Mouse (Mus musculus): ENCODE results near the gene Ppp1r9a. TPM values are rescaled to one million over a fixed set of nuclear protein-coding genes. Genes with fewer than 3 reads are reported as not detected.

The Ppp1r9a gene
- polyA plus RNA-seq (2012; fragmentation: generic; extraction: Trizol): 0.13 TPM

DNA sequence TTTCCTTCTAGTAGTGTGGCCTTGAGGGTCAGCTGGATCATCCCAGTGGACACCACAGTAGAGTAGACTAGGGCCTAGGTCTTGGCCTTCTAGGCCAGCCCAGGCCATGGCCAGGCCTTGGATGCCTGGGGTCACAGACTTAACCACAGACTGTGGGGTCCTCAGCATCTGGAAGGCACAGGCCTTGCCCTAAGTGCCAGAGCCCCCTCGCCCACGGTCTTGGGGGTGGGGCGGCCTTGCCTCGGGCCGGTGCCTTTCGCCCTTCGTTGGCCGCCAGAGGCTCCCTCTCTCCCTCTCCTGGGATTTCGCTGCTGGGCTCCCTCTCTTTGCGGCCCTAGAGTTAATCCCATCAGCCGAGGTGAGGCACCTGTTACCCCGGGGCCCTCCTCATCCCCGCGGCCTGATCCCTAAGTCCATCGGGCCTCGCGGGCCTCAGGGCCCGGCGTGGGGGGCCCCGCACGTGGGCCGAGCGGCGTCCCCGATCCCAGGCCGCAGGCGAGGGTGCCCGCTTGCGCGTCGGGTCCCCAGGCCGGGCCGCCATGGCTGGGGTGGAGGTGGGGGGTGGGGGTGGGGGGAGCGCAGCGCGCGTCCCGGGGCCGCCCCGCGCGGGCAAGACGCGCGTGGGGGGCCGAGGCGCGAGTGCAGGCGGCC, at the start of gene Ppp1r9a:
TSS of gene Ppp1r9a (plus strand) at position 244 of the 651 bp plus-strand sequence.
- H3K4me2 ChIP-seq (ENCODE audit: low read depth): no peak within 1 kb of the TSS
- no peak for TF ChIP-seq POLR2AphosphoS2 (IDR thresholded peaks at IDR 0.05; ENCODE audit: insufficient read length, low read depth)
- TF ChIP-seq SRF (IDR thresholded peaks at IDR 0.05; ENCODE audit: control insufficient read depth, insufficient read length, low read depth): no peak
- TF ChIP-seq E2F4 (IDR thresholded peaks at IDR 0.05; ENCODE audit: insufficient read depth): no peak
- no peak for TF ChIP-seq REST (IDR thresholded peaks at IDR 0.05; ENCODE audit: insufficient read depth, insufficient read length)
- no peak for TF ChIP-seq MAX (IDR thresholded peaks at IDR 0.05; ENCODE audit: low read depth)
- TF ChIP-seq POLR2A (IDR thresholded peaks at IDR 0.05; ENCODE audit: insufficient read length, low read depth): no peak
- TF ChIP-seq TCF3 (IDR thresholded peaks at IDR 0.05; ENCODE audit: insufficient read length, low read depth): no peak
- TF ChIP-seq MYOG (IDR thresholded peaks at IDR 0.05; ENCODE audit: control insufficient read depth in 1 of 3, insufficient read depth in 1 of 3, insufficient read length in 2 of 3, low read depth in 2 of 3): no peak
- no peak for TF ChIP-seq USF1 (IDR thresholded peaks at IDR 0.05; ENCODE audit: low read depth)
- TF ChIP-seq TCF12 (IDR thresholded peaks at IDR 0.05; ENCODE audit: insufficient read depth, poor library complexity, severe bottlenecking): no peak
- TF ChIP-seq MYOD1 (IDR thresholded peaks at IDR 0.05; ENCODE audit: control insufficient read depth in 1 of 3, insufficient read length in 2 of 3, low read depth in 2 of 3): no peak
- no peak for TF ChIP-seq CEBPB (IDR thresholded peaks at IDR 0.05; ENCODE audit: insufficient read depth, poor library complexity, severe bottlenecking)
- no peaks in the 10 kb centered on the region for H3K36me3 ChIP-seq (ENCODE audit: control insufficient read depth, insufficient read depth)
- H3K4me3 ChIP-seq: no peak within 1 kb of the TSS
- no peak within 1 kb of the TSS for H3ac ChIP-seq (ENCODE audit: control insufficient read depth, insufficient read length)
- H3K27me3 ChIP-seq (ENCODE audit: control insufficient read depth, insufficient read depth, insufficient read length): peaks cover 8% of the 10 kb centered on the region
- H3K79me2 ChIP-seq (ENCODE audit: control insufficient read depth, insufficient read depth): no peaks in the 10 kb centered on the region

DNA sequence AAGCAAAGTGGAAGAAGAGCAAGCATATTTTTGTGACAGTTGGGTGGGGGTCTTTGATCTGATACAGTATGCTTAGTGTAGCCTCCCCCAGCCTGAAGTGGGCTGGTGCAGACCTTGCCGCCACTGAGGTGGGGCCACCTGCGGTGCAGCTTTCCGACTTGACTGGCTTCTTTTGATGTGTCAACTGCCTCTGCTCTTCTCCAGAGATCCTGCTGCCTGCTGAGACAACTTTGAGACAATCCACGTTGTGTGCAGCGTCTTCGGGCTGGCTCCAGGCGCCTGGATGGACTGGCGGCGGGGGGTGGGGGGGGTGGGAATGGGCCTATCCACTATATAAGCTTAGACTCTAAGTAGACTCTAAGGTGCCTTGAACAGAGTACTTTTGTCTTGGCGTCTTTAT, 47.5 kb upstream of the Ppp1r9a start:
- Histone ChIP-seq H3K4me3 (no peak overlapping the region), H3K4me2 (ENCODE audit: low read depth) (no peak overlapping the region), H3ac (ENCODE audit: control insufficient read depth, insufficient read length) (no peak overlapping the region), H3K36me3 (ENCODE audit: control insufficient read depth, insufficient read depth) (no peaks in the 10 kb centered on the region), H3K27me3 (ENCODE audit: control insufficient read depth, insufficient read depth, insufficient read length) (no peaks in the 10 kb centered on the region), H3K79me2 (ENCODE audit: control insufficient read depth, insufficient read depth) (no peaks in the 10 kb centered on the region)
- no peak for TF ChIP-seq USF1 (IDR thresholded peaks at IDR 0.05; ENCODE audit: low read depth)

DNA sequence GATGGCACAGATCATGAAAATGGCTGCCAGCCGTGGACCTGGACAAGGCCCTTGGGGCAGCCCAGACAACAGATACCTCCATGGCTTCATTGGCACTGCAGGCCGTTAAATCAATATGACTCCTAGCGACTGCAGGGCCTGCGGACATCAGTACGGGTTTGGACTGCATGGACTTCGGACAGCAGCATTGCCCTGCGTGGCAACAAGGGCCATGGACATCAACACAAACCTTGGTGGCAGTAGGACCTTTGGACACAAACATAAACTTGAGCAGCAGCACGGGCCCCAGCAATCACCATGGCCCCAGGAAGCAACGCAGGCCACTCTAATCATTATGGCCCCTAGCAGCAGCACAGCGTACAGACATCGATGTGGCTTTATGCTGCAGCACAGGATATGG, 45.8 kb upstream of the Ppp1r9a start:
- Histone ChIP-seq H3K36me3 (ENCODE audit: control insufficient read depth, insufficient read depth) (no peaks in the 10 kb centered on the region), H3K79me2 (ENCODE audit: control insufficient read depth, insufficient read depth) (no peaks in the 10 kb centered on the region), H3K27me3 (ENCODE audit: control insufficient read depth, insufficient read depth, insufficient read length) (no peaks in the 10 kb centered on the region), H3K4me3 (no peak overlapping the region), H3ac (ENCODE audit: control insufficient read depth, insufficient read length) (no peak overlapping the region), H3K4me2 (ENCODE audit: low read depth) (no peak overlapping the region)
- TF ChIP-seq USF1 (IDR thresholded peaks at IDR 0.05; ENCODE audit: low read depth): no peak
- no peak for TF ChIP-seq SRF (IDR thresholded peaks at IDR 0.05; ENCODE audit: control insufficient read depth, insufficient read length, low read depth)
- TF ChIP-seq REST (IDR thresholded peaks at IDR 0.05; ENCODE audit: insufficient read depth, insufficient read length): no peak
- no peak for TF ChIP-seq POLR2AphosphoS2 (IDR thresholded peaks at IDR 0.05; ENCODE audit: insufficient read length, low read depth)
- no peak for TF ChIP-seq E2F4 (IDR thresholded peaks at IDR 0.05; ENCODE audit: insufficient read depth)
- no peak for TF ChIP-seq TCF12 (IDR thresholded peaks at IDR 0.05; ENCODE audit: insufficient read depth, poor library complexity, severe bottlenecking)
- TF ChIP-seq POLR2A (IDR thresholded peaks at IDR 0.05; ENCODE audit: insufficient read length, low read depth): no peak
- no peak for TF ChIP-seq CEBPB (IDR thresholded peaks at IDR 0.05; ENCODE audit: insufficient read depth, poor library complexity, severe bottlenecking)
- no peak for TF ChIP-seq TCF3 (IDR thresholded peaks at IDR 0.05; ENCODE audit: insufficient read length, low read depth)
- TF ChIP-seq MYOG (IDR thresholded peaks at IDR 0.05; ENCODE audit: control insufficient read depth in 1 of 3, insufficient read depth in 1 of 3, insufficient read length in 2 of 3, low read depth in 2 of 3): no peak
- TF ChIP-seq MAX (IDR thresholded peaks at IDR 0.05; ENCODE audit: low read depth): no peak

DNA sequence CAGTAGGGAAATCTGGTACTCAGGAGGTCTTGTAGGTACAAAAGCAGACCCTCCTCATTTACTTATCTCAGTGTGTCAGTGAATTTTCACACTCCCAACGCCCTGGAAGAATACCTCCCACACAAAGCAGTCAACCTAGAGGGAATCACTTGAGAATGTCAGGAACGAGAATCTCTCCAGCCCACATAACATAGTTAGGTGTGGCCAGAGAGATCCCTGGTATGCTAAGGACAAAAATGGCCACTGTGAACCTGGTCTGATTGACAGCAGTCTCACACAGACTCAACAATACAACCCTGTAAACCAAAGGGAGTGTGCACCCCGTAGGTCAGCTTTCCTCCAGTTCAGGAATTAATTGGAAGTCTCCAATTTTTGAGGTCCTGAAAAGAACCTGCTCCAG, 18.4 kb upstream of the Ppp1r9a start:
- TF ChIP-seq USF1 (IDR thresholded peaks at IDR 0.05; ENCODE audit: low read depth) (no peak), MYOD1 (IDR thresholded peaks at IDR 0.05; ENCODE audit: control insufficient read depth in 1 of 3, insufficient read length in 2 of 3, low read depth in 2 of 3) (no peak), POLR2A (IDR thresholded peaks at IDR 0.05; ENCODE audit: insufficient read length, low read depth) (no peak), MAX (IDR thresholded peaks at IDR 0.05; ENCODE audit: low read depth) (no peak)
- no peak overlapping the region for H3ac ChIP-seq (ENCODE audit: control insufficient read depth, insufficient read length)
- H3K4me3 ChIP-seq: no peak overlapping the region
- no peaks in the 10 kb centered on the region for H3K27me3 ChIP-seq (ENCODE audit: control insufficient read depth, insufficient read depth, insufficient read length)
- no peaks in the 10 kb centered on the region for H3K36me3 ChIP-seq (ENCODE audit: control insufficient read depth, insufficient read depth)
- H3K79me2 ChIP-seq (ENCODE audit: control insufficient read depth, insufficient read depth): no peaks in the 10 kb centered on the region
- no peak overlapping the region for H3K4me2 ChIP-seq (ENCODE audit: low read depth)

DNA sequence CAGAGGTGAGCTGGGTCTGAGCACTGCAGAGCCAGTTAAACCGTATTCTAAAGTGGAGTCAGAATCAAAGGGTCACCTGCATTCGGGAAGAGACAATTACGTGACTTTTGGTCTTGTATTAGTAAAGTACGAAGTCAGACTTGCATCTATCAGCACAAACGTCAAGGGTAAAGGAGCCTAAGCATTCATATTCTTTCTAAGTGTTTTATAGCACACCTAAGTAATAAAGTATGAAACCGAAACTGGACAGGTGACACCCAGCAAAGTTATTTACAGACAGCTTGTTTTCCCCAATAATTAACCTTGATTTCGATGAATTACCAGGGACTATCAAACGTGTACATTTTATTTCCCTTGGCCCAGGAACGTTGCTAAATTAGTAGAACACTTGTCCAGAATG, 13.2 kb upstream of the Ppp1r9a start:
- TF ChIP-seq CEBPB (IDR thresholded peaks at IDR 0.05; ENCODE audit: insufficient read depth, poor library complexity, severe bottlenecking) (no peak), REST (IDR thresholded peaks at IDR 0.05; ENCODE audit: insufficient read depth, insufficient read length) (no peak), SRF (IDR thresholded peaks at IDR 0.05; ENCODE audit: control insufficient read depth, insufficient read length, low read depth) (no peak), POLR2AphosphoS2 (IDR thresholded peaks at IDR 0.05; ENCODE audit: insufficient read length, low read depth) (no peak), MAX (IDR thresholded peaks at IDR 0.05; ENCODE audit: low read depth) (no peak)
- no peaks in the 10 kb centered on the region for H3K27me3 ChIP-seq (ENCODE audit: control insufficient read depth, insufficient read depth, insufficient read length)
- no peak overlapping the region for H3K4me2 ChIP-seq (ENCODE audit: low read depth)
- no peaks in the 10 kb centered on the region for H3K79me2 ChIP-seq (ENCODE audit: control insufficient read depth, insufficient read depth)
- no peak overlapping the region for H3ac ChIP-seq (ENCODE audit: control insufficient read depth, insufficient read length)
- H3K4me3 ChIP-seq: no peak overlapping the region
- H3K36me3 ChIP-seq (ENCODE audit: control insufficient read depth, insufficient read depth): no peaks in the 10 kb centered on the region

Data from myocyte (in vitro differentiated cells).